Comparison of ENCODE assay signal across 11 mouse cellular contexts in the genomic region with DNA sequence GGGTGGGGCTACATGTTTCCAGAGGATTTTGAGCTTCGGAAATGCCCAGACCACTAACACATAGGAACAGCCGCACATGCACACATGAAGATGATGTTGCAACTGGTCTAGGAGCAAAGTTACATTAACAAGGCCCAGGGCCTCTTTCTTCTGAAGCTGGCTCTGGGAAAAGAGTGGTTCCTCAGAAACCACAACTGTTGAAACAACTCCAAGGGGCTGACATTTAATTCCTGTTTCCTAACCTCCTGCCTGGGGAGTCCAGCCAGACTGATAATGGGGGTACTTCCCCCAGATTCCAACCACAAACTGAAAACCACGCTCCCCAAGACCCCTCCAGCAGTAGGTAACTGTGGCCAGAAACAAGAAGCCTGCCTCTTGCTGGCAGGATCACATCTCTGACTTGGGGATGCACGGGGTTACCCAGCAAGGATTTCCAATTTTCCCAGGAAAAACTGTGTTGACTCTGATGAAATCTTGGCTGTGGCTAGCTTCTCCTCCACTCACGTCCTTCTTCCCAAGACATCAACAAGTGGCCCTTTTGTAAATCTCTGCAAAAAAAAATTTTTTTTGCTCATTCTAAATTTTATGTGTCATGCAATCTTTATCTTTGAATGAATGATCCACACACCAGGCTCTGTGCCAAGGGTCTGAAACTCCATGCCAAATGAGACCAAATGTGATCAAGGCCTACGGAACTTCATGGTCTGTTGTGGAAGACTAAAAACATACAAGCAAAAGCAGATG.
DNase-seq lines count a peak whose midpoint lies in the region; ATAC-seq lines count a peak whose summit lies in the region.
"Had no signal": no experiment of that assay in that cellular context is flagged by ENCODE, and none has a peak within 500 bp of the region (broad histone marks: within the 10 kb centered on the region; RNA-seq: fewer than 3 reads in every experiment).

No protein-coding gene starts in this region.

- 0 out of 2 replicates have a peak, but pooled peaks cover 3% of the 10 kb centered on the region for H3K4me1 ChIP-seq in embryonic facial prominence, embryonic 13.5 days
- H3K4me1 ChIP-seq in embryonic facial prominence, embryonic 10.5 days, result no peaks in the 10 kb centered on the region
- no peaks in the 10 kb centered on the region for H3K4me1 ChIP-seq in kidney, embryonic 15.5 days
- H3K4me1 ChIP-seq: limb, embryonic 13.5 days had no signal

- H3K36me3 ChIP-seq in embryonic facial prominence, embryonic 13.5 days, result no peaks in the 10 kb centered on the region
- H3K36me3 ChIP-seq in embryonic facial prominence, embryonic 10.5 days (replicated peaks), result no peaks in the 10 kb centered on the region
- H3K36me3 ChIP-seq in kidney, embryonic 15.5 days, result no peaks in the 10 kb centered on the region
- H3K36me3 ChIP-seq: limb, embryonic 13.5 days had no signal

- no peaks in the 10 kb centered on the region for H3K9me3 ChIP-seq in embryonic facial prominence, embryonic 13.5 days
- no peaks in the 10 kb centered on the region for H3K9me3 ChIP-seq in embryonic facial prominence, embryonic 10.5 days
- H3K9me3 ChIP-seq in kidney, embryonic 15.5 days (replicated peaks), result no peaks in the 10 kb centered on the region
- H3K9me3 ChIP-seq: limb, embryonic 13.5 days had no signal

- H3K9ac ChIP-seq in embryonic facial prominence, embryonic 13.5 days, result no peak overlapping the region
- no peak overlapping the region for H3K9ac ChIP-seq in kidney, embryonic 15.5 days
- H3K9ac ChIP-seq: limb, embryonic 13.5 days had no signal

- peak overlapping the region; percentile 60 for H3K27ac ChIP-seq in embryonic facial prominence, embryonic 13.5 days
- H3K27ac ChIP-seq in embryonic facial prominence, embryonic 10.5 days (replicated peaks), result no peak overlapping the region
- H3K27ac ChIP-seq in kidney, embryonic 15.5 days, result no peak overlapping the region
- H3K27ac ChIP-seq: limb, embryonic 13.5 days had no signal

- no peak overlapping the region for H3K4me2 ChIP-seq in embryonic facial prominence, embryonic 13.5 days
- H3K4me2 ChIP-seq in kidney, embryonic 15.5 days, result no peak overlapping the region
- H3K4me2 ChIP-seq: limb, embryonic 13.5 days had no signal

- H3K4me3 ChIP-seq in embryonic facial prominence, embryonic 13.5 days, result no peak overlapping the region
- no peak overlapping the region for H3K4me3 ChIP-seq in embryonic facial prominence, embryonic 10.5 days
- no peak overlapping the region for H3K4me3 ChIP-seq in kidney, embryonic 15.5 days (replicated peaks)
- H3K4me3 ChIP-seq: limb, embryonic 13.5 days had no signal

- no peak for DNase-seq in embryonic facial prominence, embryonic 10.5 days (ENCODE audit: low spot score)
- DNase-seq in ovary, postnatal 36 days (ENCODE audit: low spot score), result peak; percentile 5
- DNase-seq in ovary, postnatal 10 days (ENCODE audit: low spot score), result no peak
- no peak for DNase-seq in embryo, embryonic 10 days (ENCODE audit: low spot score)
- no peak for DNase-seq in right cerebral cortex, adult 2 months (ENCODE audit: low spot score in 2 of 2)

- H3K27me3 ChIP-seq in embryonic facial prominence, embryonic 13.5 days, result no peaks in the 10 kb centered on the region
- no peaks in the 10 kb centered on the region for H3K27me3 ChIP-seq in embryonic facial prominence, embryonic 10.5 days (replicated peaks; ENCODE audit: low read depth, poor library complexity, severe bottlenecking)
- H3K27me3 ChIP-seq in kidney, embryonic 15.5 days, result no peaks in the 10 kb centered on the region
- H3K27me3 ChIP-seq: limb, embryonic 13.5 days had no signal

- 0 out of 2 replicates have a peak, but pooled peaks have one; percentile 52 for ATAC-seq in embryonic facial prominence, embryonic 13.5 days (ENCODE audit: insufficient number of reproducible peaks, insufficient read depth, low FRiP score, low TSS enrichment, low read depth)
- peak; percentile 81 to 84 for ATAC-seq in hematopoietic stem cell, adult 5-6 weeks (replicated peaks in 1 of 2; ENCODE audit: insufficient read depth in 1 of 2, low FRiP score in 2 of 2, low TSS enrichment in 1 of 2, low read depth in 1 of 2, poor library complexity in 2 of 2, severe bottlenecking in 2 of 2)
- no peak for ATAC-seq in kidney, embryonic 15.5 days (replicated peaks; ENCODE audit: low FRiP score)
- ATAC-seq: activated CD4-positive, CD25-positive, alpha-beta regulatory T cell, adult 4 months; intestine, embryonic 16.5 days had no signal

- WGBS in embryonic facial prominence, embryonic 13.5 days, result 60% methylated on average over 6 of the region's 6 CpGs
- WGBS in embryonic facial prominence, embryonic 10.5 days, result 93% methylated on average over 6 of the region's 6 CpGs
- WGBS in kidney, embryonic 15.5 days, result 82% methylated on average over 6 of the region's 6 CpGs
